Mouse (Mus musculus) lung, postnatal 0 days (tissue): ENCODE measurements around the gene Rundc1.

Experiments
- CTCF ChIP-seq: IDR thresholded peaks from 2 replicates; pipeline ENCODE4 v1.5.1; 2016; ENCODE audit warnings: antibody characterized with exemption, mild to moderate bottlenecking
- EP300 ChIP-seq: IDR thresholded peaks from 2 replicates; pipeline ENCODE4 v1.6.1; 2016; ENCODE audit warnings: antibody characterized with exemption, mild to moderate bottlenecking, control low read depth

DNA sequence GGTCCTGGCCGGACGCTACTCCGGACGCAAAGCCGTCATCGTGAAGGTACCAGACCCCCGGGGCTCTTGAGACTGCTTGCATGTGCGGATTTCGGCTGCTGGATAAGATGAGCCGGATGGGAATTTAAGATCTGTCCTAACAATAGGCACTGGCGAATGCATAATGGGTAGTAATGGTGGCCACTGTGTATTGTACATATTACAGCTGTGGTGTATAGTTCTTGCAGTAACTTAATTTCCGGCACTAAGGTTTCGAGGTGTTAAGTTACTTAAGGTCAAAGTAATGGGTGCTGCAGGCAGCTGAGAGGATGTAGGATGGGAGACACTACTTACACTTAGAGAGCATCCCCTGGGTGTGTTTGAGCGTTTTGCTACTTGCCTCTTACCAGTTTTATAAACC, 17.9 kb downstream of the Rundc1 start:
- TF ChIP-seq CTCF (no peak), EP300 (no peak)
